Mouse (Mus musculus) cerebellum, adult 2 months (tissue): ENCODE results near the gene Lyrm4.
A peak's percentile ranks its signal among the peaks of the same experiment; 100 is the strongest.

Experiments used
- CTCF ChIP-seq: fragments of 200-500 bp; IDR thresholded peaks from 2 replicates; pipeline ENCODE4 v1.5.1; 2011; ENCODE audit warnings: low read depth, mild to moderate bottlenecking, control low read depth, low read length, moderate library complexity, borderline replicate concordance; ENCODE audit not compliant: insufficient read depth
- POLR2A ChIP-seq: fragments of 200-500 bp; IDR thresholded peaks from 2 replicates; pipeline ENCODE4 v1.6.1; 2011; ENCODE audit warnings: low read length, control low read depth, borderline replicate concordance; ENCODE audit not compliant: insufficient read depth

DNA sequence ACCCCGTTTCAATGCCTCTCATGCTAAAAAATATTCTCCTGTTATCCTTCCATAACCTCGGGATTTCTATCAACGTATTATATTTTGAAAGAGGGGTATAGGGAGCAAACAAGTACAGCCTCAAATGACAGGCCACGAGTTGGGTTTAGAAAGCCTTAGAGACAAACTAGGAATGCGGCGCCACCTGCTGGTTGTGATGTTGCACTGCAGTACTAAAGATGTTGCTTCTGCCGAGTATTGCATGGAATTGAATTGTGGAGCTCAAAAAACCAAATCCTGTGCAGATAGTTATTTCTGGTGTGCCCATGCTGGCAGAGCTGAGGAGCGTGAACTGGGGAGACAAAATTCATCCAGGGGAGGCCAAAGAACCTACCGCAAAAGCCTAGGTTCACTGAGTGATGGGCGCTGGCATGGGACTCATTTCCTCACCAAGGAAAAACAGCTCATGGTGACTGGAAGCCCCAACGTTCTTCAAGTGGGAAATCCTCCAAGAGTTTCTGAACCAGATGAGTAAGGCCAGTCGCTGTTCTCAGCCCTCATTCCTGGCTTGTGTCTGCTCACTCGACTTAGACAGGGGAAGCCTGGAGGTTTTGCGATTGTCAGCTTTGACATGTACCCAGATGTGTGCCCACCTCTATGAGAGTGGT, 169.8 kb downstream of the Lyrm4 start:
- TF ChIP-seq POLR2A (no peak), CTCF (peak; percentile 89)
